Mouse (Mus musculus): ENCODE measurements around the gene 4930469K13Rik. TPM values are rescaled to one million over a fixed set of nuclear protein-coding genes. Genes with fewer than 3 reads are reported as not detected.
A peak's percentile ranks its signal among the peaks of the same experiment; 100 is the strongest.

The 4930469K13Rik gene
- polyA plus RNA-seq, 1 experiment = not detected

DNA sequence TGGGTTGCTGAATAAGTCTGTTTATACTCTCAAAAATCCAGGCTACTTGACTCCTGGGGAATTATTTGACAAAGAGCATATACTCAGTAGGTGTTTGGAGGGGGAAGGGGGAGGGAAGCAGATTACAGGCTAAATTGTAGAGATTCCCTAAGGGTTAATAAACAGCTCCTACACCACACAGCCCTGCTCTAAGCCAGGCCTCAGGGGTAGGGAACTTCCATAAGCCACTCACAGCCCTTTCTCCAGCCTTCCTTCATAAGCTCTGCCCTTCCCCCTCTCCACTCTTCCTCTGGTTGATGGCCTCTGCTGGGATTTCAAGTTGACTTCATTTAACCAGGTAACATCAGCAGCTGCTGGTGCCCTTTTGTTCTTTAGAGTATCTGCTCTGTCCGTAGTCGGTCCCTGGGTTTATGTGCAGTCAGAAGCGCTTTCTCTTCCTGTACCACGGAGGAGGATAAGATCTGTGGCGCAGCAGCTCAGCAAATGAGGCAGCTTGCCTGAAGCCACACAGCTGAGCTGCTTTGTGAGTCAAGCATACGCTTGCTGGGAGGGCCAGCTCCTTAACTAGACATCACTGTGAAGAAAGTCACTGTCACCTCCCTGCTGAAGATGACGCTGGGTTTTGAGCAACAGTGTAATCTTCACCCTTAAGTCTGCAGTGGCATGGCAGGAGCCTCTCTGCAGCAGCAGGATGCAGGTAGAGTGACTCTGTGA lies 159.6 kb downstream of the 4930469K13Rik start:
- peaks cover 4% of the 10 kb centered on the region; the same call in 1 of the 2 replicates for H3K9me3 ChIP-seq
- no peaks in the 10 kb centered on the region for H3K36me3 ChIP-seq (replicated peaks; ENCODE audit: low read length)
- peaks cover 18% of the 10 kb centered on the region for H3K4me1 ChIP-seq
- H3K27me3 ChIP-seq (replicated peaks) = peaks cover 25% of the 10 kb centered on the region
- no peak for TF ChIP-seq GATA1 (IDR thresholded peaks at IDR 0.05; ENCODE audit: borderline replicate concordance, low read length)
- TF ChIP-seq FLI1 (IDR thresholded peaks at IDR 0.05; ENCODE audit: low read length) = no peak
- peak overlapping the region; percentile 54 for H3K4me3 ChIP-seq (replicated peaks)

DNA sequence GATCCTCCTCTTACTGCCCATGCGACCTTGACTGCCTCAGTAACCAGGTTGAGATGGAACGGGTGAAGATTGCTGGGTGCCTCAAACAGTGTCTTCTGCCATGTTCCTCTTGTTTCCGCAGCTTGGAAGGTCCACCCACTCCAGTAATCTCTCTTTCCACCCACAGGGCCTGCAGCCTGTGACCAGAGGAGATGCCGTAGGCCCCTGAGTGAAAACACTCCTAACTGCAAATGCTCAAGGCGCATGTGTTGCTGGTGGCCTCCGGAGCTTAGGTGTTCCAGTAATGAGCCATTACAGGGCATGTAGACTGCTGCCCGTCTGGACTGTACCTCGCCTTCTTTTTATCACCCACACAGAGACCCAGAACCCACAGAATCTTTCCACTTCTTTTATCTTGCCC lies 160.7 kb downstream of the 4930469K13Rik start:
- Histone ChIP-seq H3K4me1 (peaks cover 21% of the 10 kb centered on the region), H3K27me3 (replicated peaks) (peaks cover 24% of the 10 kb centered on the region), H3K4me3 (replicated peaks) (peak overlapping the region; percentile 53), H3K9me3 (no peaks in the 10 kb centered on the region), H3K36me3 (replicated peaks; ENCODE audit: low read length) (no peaks in the 10 kb centered on the region)
- TF ChIP-seq GATA1 (IDR thresholded peaks at IDR 0.05; ENCODE audit: borderline replicate concordance, low read length) = no peak
- no peak for TF ChIP-seq FLI1 (IDR thresholded peaks at IDR 0.05; ENCODE audit: low read length)

DNA sequence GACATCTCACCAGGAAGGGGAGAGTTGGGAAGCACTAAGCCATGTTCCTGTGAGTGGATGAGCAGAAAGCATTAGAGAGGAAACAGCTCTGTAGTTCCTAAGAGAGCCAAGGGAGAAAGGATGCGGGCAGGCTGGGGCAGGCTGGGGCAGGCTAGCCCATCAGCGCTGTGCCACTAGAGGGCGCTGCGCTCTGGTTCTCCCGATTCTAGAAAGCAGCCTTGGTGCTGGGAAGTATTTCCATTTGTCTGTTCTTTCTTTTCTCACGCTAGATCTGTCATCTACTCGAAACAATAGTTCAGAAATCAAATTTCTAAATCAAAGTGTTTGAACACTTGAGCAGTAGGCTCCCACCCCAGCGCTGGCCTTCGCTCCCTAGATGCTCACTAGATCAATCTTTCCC lies 164.1 kb downstream of the 4930469K13Rik start:
- Histone ChIP-seq H3K9me3 (no peaks in the 10 kb centered on the region), H3K36me3 (replicated peaks; ENCODE audit: low read length) (no peaks in the 10 kb centered on the region), H3K27me3 (replicated peaks) (peaks cover 27% of the 10 kb centered on the region), H3K4me1 (peaks cover 24% of the 10 kb centered on the region), H3K4me3 (replicated peaks) (no peak overlapping the region)
- no peak for TF ChIP-seq FLI1 (IDR thresholded peaks at IDR 0.05; ENCODE audit: low read length)

DNA sequence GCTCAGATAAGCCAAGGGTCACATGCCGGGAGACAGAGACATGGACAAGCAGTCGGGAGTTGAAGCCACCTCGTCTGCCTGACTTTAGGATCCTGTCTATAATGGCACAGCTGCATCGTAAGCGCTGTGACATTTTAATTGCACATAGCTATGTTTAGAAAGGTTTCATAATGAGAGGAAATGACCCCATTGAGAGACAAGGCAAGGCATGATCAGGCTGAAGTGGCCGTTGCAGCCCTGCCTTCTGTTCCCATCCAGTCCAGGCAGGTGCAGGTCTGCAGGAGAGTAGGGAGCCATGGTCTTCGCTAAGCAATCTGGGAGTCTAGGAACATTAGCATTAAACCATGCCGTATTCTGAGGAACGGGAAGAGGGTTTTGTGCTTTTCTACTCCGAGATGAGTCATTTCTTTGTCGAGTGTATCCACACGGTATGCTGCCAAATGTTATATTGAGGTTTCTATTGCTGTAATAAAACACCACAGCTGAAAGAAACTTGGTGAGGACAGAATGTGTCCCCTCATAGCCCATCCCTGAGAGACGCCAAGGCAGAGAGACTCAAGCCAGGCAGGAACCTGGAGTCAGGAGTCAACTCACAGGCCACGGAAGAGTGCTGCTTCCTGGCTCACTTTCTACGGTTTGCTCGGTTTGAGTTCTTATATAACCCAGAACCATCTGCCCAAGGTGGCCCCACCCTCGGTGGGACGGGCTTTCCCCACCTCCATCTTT lies 165.8 kb downstream of the 4930469K13Rik start:
- no peak for TF ChIP-seq FLI1 (IDR thresholded peaks at IDR 0.05; ENCODE audit: low read length)
- TF ChIP-seq GATA1 (IDR thresholded peaks at IDR 0.05; ENCODE audit: borderline replicate concordance, low read length) = no peak

DNA sequence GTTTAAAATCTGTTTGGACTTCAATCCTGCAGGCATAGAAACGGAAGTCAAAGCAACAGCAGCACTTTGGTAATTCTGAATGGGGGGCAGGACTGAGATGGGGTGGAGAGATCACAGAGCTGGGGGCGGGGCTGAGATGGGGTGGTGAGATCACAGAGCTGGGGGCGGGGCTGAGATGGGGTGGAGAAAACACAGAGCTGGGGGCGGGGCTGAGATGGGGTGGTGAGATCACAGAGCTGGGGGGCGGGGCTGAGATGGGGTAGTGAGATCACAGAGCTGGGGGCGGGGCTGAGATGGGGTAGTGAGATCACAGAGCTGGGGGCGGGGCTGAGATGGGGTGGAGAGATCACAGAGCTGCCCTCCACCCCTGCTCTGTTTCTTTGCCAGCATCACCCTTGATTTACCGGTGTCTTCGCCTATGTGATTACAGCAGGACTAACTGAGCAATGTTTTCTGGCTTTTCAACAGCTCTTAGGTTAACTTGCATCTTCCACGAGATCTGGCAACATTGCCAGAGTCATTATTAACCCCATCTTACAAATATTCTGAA lies 166.4 kb downstream of the 4930469K13Rik start:
- no peak overlapping the region for H3K4me3 ChIP-seq (replicated peaks)

More for the DNA sequence above, 165.8 kb downstream of the 4930469K13Rik start:
- Histone ChIP-seq H3K9me3 (no peaks in the 10 kb centered on the region), H3K4me1 (peaks cover 14% of the 10 kb centered on the region), H3K27me3 (replicated peaks) (peaks cover 32% of the 10 kb centered on the region), H3K4me3 (replicated peaks) (peak overlapping the region; percentile 74), H3K36me3 (replicated peaks; ENCODE audit: low read length) (no peaks in the 10 kb centered on the region)

DNA sequence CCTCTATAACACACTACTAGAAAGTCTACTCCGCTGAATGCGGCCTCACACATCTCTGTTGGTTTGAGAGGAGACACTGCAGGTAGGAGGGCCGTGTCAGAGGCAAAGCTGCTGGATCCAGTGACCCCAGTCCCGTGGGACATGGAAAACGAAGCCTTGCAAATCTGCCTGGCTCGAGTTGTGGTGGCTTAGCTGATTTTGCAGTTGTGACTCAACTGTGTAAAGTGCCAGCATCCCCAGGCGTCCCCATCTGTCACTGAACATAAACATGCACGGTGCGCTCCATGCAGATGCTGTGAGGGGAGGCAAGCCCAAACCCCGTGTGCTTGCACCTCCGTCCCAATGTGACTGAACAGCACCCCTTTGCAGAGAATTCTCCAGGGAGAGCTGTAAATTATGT lies 168.9 kb downstream of the 4930469K13Rik start:
- no peaks in the 10 kb centered on the region for H3K36me3 ChIP-seq (replicated peaks; ENCODE audit: low read length)
- no peak overlapping the region for H3K4me3 ChIP-seq (replicated peaks)
- H3K9me3 ChIP-seq = no peaks in the 10 kb centered on the region
- TF ChIP-seq GATA1 (IDR thresholded peaks at IDR 0.05; ENCODE audit: borderline replicate concordance, low read length) (no peak), FLI1 (IDR thresholded peaks at IDR 0.05; ENCODE audit: low read length) (no peak)
- H3K27me3 ChIP-seq (replicated peaks) = peaks cover 33% of the 10 kb centered on the region
- H3K4me1 ChIP-seq = peaks cover 10% of the 10 kb centered on the region

More for the DNA sequence above, 166.4 kb downstream of the 4930469K13Rik start:
- peaks cover 10% of the 10 kb centered on the region for H3K4me1 ChIP-seq
- H3K27me3 ChIP-seq (replicated peaks) = peaks cover 27% of the 10 kb centered on the region
- TF ChIP-seq GATA1 (IDR thresholded peaks at IDR 0.05; ENCODE audit: borderline replicate concordance, low read length) (no peak), FLI1 (IDR thresholded peaks at IDR 0.05; ENCODE audit: low read length) (no peak)
- H3K9me3 ChIP-seq = no peaks in the 10 kb centered on the region
- H3K36me3 ChIP-seq (replicated peaks; ENCODE audit: low read length) = no peaks in the 10 kb centered on the region

DNA sequence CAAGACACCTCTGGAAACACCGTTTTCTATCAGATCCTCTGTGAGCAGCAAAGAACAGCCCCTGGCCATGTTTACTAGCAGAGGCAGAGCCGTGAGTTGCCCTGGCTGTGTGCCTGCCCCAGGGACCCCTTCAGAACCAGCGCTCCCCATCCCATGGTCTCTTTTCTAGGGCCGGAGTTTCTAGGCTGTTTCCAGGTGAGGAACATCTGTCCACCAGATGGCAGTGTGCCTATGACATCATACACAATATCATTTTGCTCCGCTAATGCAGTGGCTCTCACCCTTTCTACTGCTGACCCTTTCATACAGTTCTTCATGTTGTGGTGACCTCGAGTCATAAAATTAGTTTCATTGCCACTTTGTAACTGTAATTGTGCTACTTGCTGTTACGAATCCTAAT lies 169.7 kb downstream of the 4930469K13Rik start:
- H3K36me3 ChIP-seq (replicated peaks; ENCODE audit: low read length) = no peaks in the 10 kb centered on the region
- peaks cover 33% of the 10 kb centered on the region for H3K27me3 ChIP-seq (replicated peaks)
- no peak overlapping the region for H3K4me3 ChIP-seq (replicated peaks)
- H3K9me3 ChIP-seq = no peaks in the 10 kb centered on the region
- peaks cover 10% of the 10 kb centered on the region for H3K4me1 ChIP-seq
- no peak for TF ChIP-seq FLI1 (IDR thresholded peaks at IDR 0.05; ENCODE audit: low read length)
- no peak for TF ChIP-seq GATA1 (IDR thresholded peaks at IDR 0.05; ENCODE audit: borderline replicate concordance, low read length)

DNA sequence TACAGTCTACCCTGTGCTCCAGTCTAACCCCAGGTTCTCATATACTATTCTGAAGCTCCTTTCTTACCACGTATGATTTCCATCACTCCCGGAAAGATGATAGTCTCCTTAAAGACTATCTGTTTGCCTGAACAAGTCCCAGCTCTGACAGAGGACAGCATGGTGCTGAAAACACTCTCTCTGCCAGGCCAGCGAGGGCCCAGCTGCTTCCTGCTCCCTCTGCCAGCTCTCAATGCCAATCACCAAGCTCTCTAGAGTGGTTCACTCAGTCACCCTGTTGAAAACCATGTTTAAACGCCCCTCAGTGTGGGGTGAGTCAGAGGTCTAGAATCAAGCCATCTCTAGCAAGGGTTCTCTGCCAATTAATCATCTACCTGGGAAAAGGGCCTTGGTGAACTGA lies 170.5 kb downstream of the 4930469K13Rik start:
- Histone ChIP-seq H3K9me3 (no peaks in the 10 kb centered on the region), H3K36me3 (replicated peaks; ENCODE audit: low read length) (no peaks in the 10 kb centered on the region), H3K4me1 (peaks cover 9% of the 10 kb centered on the region), H3K4me3 (replicated peaks) (no peak overlapping the region), H3K27me3 (replicated peaks) (peaks cover 37% of the 10 kb centered on the region)
- TF ChIP-seq FLI1 (IDR thresholded peaks at IDR 0.05; ENCODE audit: low read length) (no peak), GATA1 (IDR thresholded peaks at IDR 0.05; ENCODE audit: borderline replicate concordance, low read length) (no peak)

DNA sequence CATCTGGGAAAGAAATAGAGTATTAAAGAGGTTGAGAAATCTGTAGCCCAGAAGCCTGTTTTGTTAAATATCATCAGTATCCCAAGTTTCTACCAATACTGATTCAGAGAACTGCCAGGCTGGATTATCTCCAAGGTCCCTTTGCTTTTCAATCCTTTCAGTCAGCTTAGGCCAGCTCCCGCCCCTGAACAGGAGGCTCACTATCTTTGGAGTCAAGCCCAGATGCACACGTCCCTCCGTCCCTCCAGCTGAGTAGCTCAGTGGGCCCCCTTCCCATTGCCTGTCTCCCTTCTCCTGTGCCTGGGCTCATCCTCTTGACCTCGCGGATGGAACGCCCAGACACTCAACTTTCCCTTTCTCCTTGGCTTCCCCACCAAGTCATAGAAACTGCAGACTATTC lies 171.0 kb downstream of the 4930469K13Rik start:
- Histone ChIP-seq H3K9me3 (no peaks in the 10 kb centered on the region), H3K4me3 (replicated peaks) (no peak overlapping the region), H3K4me1 (peaks cover 4% of the 10 kb centered on the region)

DNA sequence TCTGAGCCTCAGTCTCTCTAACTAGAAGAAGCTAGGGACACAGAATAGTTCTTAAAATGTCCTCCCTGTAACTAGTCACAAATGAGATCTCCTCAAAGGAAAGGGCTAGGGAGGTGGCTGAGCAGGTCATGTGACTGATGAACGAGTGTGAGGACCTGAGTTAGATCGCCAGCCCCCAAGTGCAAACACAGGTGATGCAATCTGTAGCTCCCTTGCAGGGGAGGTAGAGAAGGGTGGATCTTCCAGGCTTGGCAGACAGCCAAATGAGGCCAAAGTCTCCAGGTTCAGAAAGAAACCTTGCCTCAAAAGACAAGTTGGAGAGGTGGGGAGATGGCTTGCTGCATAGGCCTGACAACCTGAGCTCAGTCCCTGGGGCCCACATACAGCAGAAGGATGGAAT lies 171.8 kb downstream of the 4930469K13Rik start:
- Histone ChIP-seq H3K27me3 (replicated peaks) (peaks cover 37% of the 10 kb centered on the region), H3K36me3 (replicated peaks; ENCODE audit: low read length) (no peaks in the 10 kb centered on the region), H3K9me3 (no peaks in the 10 kb centered on the region), H3K4me3 (replicated peaks) (no peak overlapping the region), H3K4me1 (no peaks in the 10 kb centered on the region)
- TF ChIP-seq GATA1 (IDR thresholded peaks at IDR 0.05; ENCODE audit: borderline replicate concordance, low read length) = no peak
- no peak for TF ChIP-seq FLI1 (IDR thresholded peaks at IDR 0.05; ENCODE audit: low read length)

More for the DNA sequence above, 171.0 kb downstream of the 4930469K13Rik start:
- H3K27me3 ChIP-seq (replicated peaks) = peaks cover 37% of the 10 kb centered on the region
- TF ChIP-seq FLI1 (IDR thresholded peaks at IDR 0.05; ENCODE audit: low read length) (no peak), GATA1 (IDR thresholded peaks at IDR 0.05; ENCODE audit: borderline replicate concordance, low read length) (no peak)
- no peaks in the 10 kb centered on the region for H3K36me3 ChIP-seq (replicated peaks; ENCODE audit: low read length)
